In genomic region chr1:21333222-21333973, GRCm38 (mm10) we compare ENCODE assay signal across 13 mouse cellular contexts. TPM values are rescaled to one million over a fixed set of nuclear protein-coding genes. Genes with fewer than 3 reads are reported as not detected.
DNase-seq lines count a peak whose midpoint lies in the region; ATAC-seq lines count a peak whose summit lies in the region.
"Had no signal": no experiment of that assay in that cellular context is flagged by ENCODE, and none has a peak within 500 bp of the region (broad histone marks: within the 10 kb centered on the region; RNA-seq: fewer than 3 reads in every experiment).

No protein-coding gene starts in this region.

- ATAC-seq in liver, embryonic 16.5 days (ENCODE audit: low read depth): peak; percentile 86

- WGBS in liver, embryonic 16.5 days (ENCODE audit: insufficient replicate concordance): 25% methylated on average over 16 of the region's 16 CpGs

- no peak overlapping the region for H3K9ac ChIP-seq in liver, embryonic 16.5 days (ENCODE audit: low read depth, low read length)
- H3K9ac ChIP-seq: lung, embryonic 14.5 days; neural tube, embryonic 12.5 days had no signal

- peak overlapping the region; percentile 40 for H3K4me3 ChIP-seq in liver, embryonic 16.5 days (ENCODE audit: low read depth, low read length)
- H3K4me3 ChIP-seq: embryonic facial prominence, embryonic 10.5 days; neural tube, embryonic 12.5 days had no signal

- peak overlapping the region; percentile 72 for H3K27ac ChIP-seq in liver, embryonic 16.5 days (ENCODE audit: low read length)
- H3K27ac ChIP-seq: embryonic facial prominence, embryonic 10.5 days; neural tube, embryonic 12.5 days had no signal

- H3K36me3 ChIP-seq in liver, embryonic 16.5 days (ENCODE audit: control insufficient read depth, insufficient read depth): no peaks in the 10 kb centered on the region
- H3K36me3 ChIP-seq in splenic B cell, adult 2 months (ENCODE audit: control insufficient read depth, insufficient read depth, low read length, poor library complexity, severe bottlenecking): no peaks in the 10 kb centered on the region
- H3K36me3 ChIP-seq: embryonic facial prominence, embryonic 10.5 days; neural tube, embryonic 12.5 days had no signal

- H3K4me2 ChIP-seq in liver, embryonic 16.5 days (ENCODE audit: low read depth, low read length): peak overlapping the region; percentile 65
- H3K4me2 ChIP-seq: lung, embryonic 14.5 days; neural tube, embryonic 12.5 days had no signal

- H3K4me1 ChIP-seq in liver, embryonic 16.5 days (ENCODE audit: control insufficient read depth, low read depth, low read length): peaks cover 9% of the 10 kb centered on the region
- H3K4me1 ChIP-seq: embryonic facial prominence, embryonic 10.5 days; neural tube, embryonic 12.5 days had no signal

- no peaks in the 10 kb centered on the region for H3K27me3 ChIP-seq in liver, embryonic 16.5 days (ENCODE audit: control insufficient read depth, insufficient read depth, low read depth, low read length)
- H3K27me3 ChIP-seq in splenic B cell, adult 2 months (ENCODE audit: control insufficient read depth, insufficient read depth, low read length, poor library complexity, severe bottlenecking): no peaks in the 10 kb centered on the region
- H3K27me3 ChIP-seq: neural tube, embryonic 12.5 days had no signal

- DNase-seq in CD4-positive, CD25-positive, alpha-beta regulatory T cell, adult 2 months (ENCODE audit: low read depth, low spot score): peak; percentile 88
- DNase-seq in c-Kit-positive CD71-positive TER-119-negative erythroid progenitor cells, embryonic 14.5 days (ENCODE audit: low read depth): peak; percentile 57
- peak; percentile 29 for DNase-seq in splenic B cell, adult 2 months (ENCODE audit: low read depth, low spot score)
- no peak for DNase-seq in gastrocnemius, postnatal 4 days (ENCODE audit: low spot score in 2 of 2)
- no peak for DNase-seq in heart, postnatal 10 days
- no peak for DNase-seq in layer of hippocampus, adult 18-20 months (ENCODE audit: low spot score in 2 of 2)
- no peak for DNase-seq in urinary bladder, postnatal 36 days (ENCODE audit: low spot score in 2 of 2)
- DNase-seq: heart, postnatal 36 days; lung, embryonic 14.5 days had no signal

- no peaks in the 10 kb centered on the region for H3K9me3 ChIP-seq in liver, embryonic 16.5 days (replicated peaks; ENCODE audit: control insufficient read depth, low read length)
- H3K9me3 ChIP-seq: embryonic facial prominence, embryonic 10.5 days; neural tube, embryonic 12.5 days had no signal

- intact Hi-C loops in heart, postnatal 10 days (cut with DNase I): no loop called here

RNA-seq across cellular contexts. Expression of gene Khdc1a, which starts 16.0 kb away (rescaled TPM):
- polyA plus RNA-seq in liver, embryonic 16.5 days (2015; fragmentation: Nextera tagmentation; extraction: Ambion mirVana): not detected in 2 replicates
- not detected for total RNA-seq in gastrocnemius, postnatal 4 days (2021)
- not detected for total RNA-seq in heart, postnatal 10 days (2021)
- total RNA-seq in layer of hippocampus, adult 18-20 months (2021): not detected
- total RNA-seq: heart, postnatal 36 days had no signal
- polyA plus RNA-seq: embryonic facial prominence, embryonic 10.5 days; large intestine, adult 2 months; lung, embryonic 14.5 days; neural tube, embryonic 12.5 days had no signal

RNA-seq across cellular contexts. Expression of gene Khdc1c, which starts 34.7 kb away (rescaled TPM):
- not detected in 2 replicates for polyA plus RNA-seq in liver, embryonic 16.5 days (2015; fragmentation: Nextera tagmentation; extraction: Ambion mirVana)
- not detected for total RNA-seq in gastrocnemius, postnatal 4 days (2021)
- not detected for total RNA-seq in heart, postnatal 10 days (2021)
- not detected for total RNA-seq in layer of hippocampus, adult 18-20 months (2021)
- total RNA-seq: heart, postnatal 36 days had no signal
- polyA plus RNA-seq: embryonic facial prominence, embryonic 10.5 days; large intestine, adult 2 months; lung, embryonic 14.5 days; neural tube, embryonic 12.5 days had no signal

RNA-seq across cellular contexts. Expression of gene Khdc1b, which starts 50.0 kb away (rescaled TPM):
- polyA plus RNA-seq in liver, embryonic 16.5 days (2015; fragmentation: Nextera tagmentation; extraction: Ambion mirVana): 0.04 TPM in 1 of 2 replicates, not detected in the other
- not detected for total RNA-seq in gastrocnemius, postnatal 4 days (2021)
- not detected for total RNA-seq in heart, postnatal 10 days (2021)
- total RNA-seq in layer of hippocampus, adult 18-20 months (2021): not detected
- total RNA-seq: heart, postnatal 36 days had no signal
- polyA plus RNA-seq: embryonic facial prominence, embryonic 10.5 days; large intestine, adult 2 months had no signal

Comparison
In these comparisons a context has a peak if more than half of its experiments do, and no peak if none do; other contexts are left out.
1. DNase-seq: peak in CD4-positive, CD25-positive, alpha-beta regulatory T cell, adult 2 months (single experiment), c-Kit-positive CD71-positive TER-119-negative erythroid progenitor cells, embryonic 14.5 days (single experiment) and splenic B cell, adult 2 months (single experiment); none in gastrocnemius, postnatal 4 days (0 of 2), heart, postnatal 10 days (0 of 2), layer of hippocampus, adult 18-20 months (0 of 2) and urinary bladder, postnatal 36 days (0 of 2).